Mouse (Mus musculus): ENCODE measurements at regions not wholly inside any gene's neighbourhood (a gene's known extent, or its start where the extent isn't known, plus 50 kb on each side); places are given as distances from the start of the nearest gene placed in this dataset.

DNA sequence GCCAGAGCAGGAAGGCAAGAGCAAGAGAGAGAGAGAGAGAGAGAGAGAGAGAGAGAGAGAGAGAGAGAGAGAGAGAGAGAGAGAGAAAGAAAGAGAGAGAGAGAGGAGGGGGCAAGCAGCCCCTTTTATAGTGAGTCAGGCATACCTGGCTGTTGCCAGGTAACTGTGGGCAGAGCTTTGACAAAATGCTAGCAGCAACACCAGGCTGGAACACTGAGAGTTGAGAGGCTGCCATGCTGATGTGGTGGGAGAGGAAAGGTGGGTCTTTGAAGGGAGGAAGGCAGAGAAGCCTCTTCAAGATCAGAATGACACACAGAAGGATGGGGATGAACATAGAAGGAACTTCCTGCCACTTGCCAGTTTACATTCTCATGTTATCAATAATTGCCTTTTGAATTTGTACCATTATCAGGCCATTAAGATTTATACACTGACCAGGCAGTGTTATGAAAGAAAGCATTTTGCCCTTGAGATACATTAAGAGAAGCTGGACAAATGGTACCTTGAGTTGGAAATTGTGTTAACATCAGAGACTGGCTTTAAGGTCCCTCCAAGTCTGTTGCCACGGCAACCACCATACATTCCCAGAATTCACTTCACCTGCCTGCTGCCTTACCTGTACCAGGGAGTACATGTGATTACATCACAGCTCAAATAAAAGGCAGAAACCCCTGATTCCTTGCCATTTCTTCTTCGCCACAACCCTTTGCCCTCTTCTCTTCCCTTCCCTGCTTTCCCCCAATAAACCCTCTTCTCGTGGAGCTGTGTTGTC lies 463.3 kb downstream of the Plod2 start:
- Histone ChIP-seq H3K4me2 (no peak overlapping the region), H3K27ac (replicated peaks) (no peak overlapping the region), H3K27me3 (no peaks in the 10 kb centered on the region), H3K4me3 (no peak overlapping the region), H3K36me3 (no peaks in the 10 kb centered on the region), H3K9me3 (no peaks in the 10 kb centered on the region), H3K4me1 (replicated peaks) (peaks cover 5% of the 10 kb centered on the region), H3K9ac (no peak overlapping the region)
- 94% methylated on average over 3 of the region's 3 CpGs for WGBS
- ATAC-seq (ENCODE audit: low read depth), result no peak

DNA sequence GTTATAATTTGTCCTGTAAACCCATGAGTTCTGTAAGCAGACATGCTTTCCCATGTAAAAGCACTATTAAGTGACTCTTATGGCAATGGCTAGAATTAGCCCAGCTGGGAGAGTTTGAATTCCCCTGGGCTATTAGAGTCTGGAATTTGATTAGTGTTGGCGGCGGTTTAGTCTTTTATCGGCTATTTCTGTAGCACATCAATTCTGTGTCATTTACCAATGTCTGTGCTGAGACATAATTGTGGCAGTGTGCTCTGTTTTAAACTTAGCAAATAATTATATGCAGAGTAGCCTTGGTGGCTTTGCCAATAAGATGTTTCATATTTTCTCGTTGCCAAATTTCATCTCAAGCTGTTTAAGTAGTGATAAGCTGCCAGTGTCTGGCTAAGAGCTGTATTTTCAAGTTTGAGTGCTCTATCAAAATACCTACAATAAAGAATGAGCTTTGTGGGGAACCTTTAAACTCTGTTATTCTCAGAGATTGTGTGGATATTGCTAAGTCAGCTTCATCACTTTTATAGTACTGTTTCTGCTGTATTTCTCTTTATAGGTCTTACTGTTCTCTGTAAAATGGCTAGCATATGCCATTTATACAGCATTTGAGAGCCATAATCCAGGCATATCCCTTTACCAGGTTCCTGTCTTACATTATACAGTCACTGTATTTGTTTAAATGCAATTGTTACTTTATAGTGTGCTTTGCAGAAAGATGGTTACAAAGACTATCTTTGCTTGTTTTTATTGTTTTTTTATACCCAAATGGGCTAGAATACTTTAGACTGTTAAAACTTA lies 466.7 kb downstream of the Plod2 start:
- Histone ChIP-seq H3K27ac (replicated peaks) (no peak overlapping the region), H3K4me1 (replicated peaks) (peaks cover 5% of the 10 kb centered on the region), H3K36me3 (no peaks in the 10 kb centered on the region), H3K27me3 (no peaks in the 10 kb centered on the region), H3K9me3 (no peaks in the 10 kb centered on the region), H3K4me3 (no peak overlapping the region), H3K4me2 (no peak overlapping the region), H3K9ac (no peak overlapping the region)
- WGBS, result 41% methylated on average over 4 of the region's 4 CpGs
- ATAC-seq (ENCODE audit: low read depth), result 0 out of 2 replicates have a peak, but pooled peaks have one; percentile 8

DNA sequence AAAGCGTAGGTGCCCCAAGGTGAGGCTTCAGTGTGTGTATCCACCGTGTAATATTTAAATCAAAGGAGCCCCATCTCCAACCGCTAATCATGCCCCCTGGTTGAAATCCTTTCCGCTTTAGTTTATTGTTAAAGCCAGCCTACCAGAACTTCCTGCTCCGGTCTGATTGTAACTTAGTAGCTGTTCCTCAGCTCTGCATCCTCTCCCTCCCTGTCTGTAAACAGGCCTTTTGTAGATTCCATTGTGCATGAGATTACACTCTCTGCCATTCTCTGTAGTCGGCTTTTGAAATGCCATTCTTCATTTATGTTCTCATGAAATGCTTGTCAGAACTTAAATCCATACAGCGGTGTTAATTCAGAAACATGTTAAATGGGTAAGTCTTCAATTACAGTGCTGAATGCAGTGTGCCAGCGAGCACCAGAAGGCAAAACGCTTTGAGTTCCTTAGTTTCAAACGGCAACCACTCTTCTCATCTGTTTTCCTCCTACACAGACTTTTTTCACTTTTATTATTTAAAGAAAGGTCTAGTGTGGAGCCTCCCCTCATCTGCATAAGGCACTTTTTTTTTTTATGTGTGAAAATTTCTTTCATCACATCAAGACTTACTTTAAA lies 502.4 kb downstream of the Plod2 start:
- no peaks in the 10 kb centered on the region for H3K27me3 ChIP-seq
- H3K27ac ChIP-seq (replicated peaks), result no peak overlapping the region
- WGBS, result 85% methylated on average over 10 of the region's 10 CpGs
- H3K9ac ChIP-seq, result no peak overlapping the region
- H3K9me3 ChIP-seq, result no peaks in the 10 kb centered on the region
- no peaks in the 10 kb centered on the region for H3K36me3 ChIP-seq
- no peaks in the 10 kb centered on the region for H3K4me1 ChIP-seq (replicated peaks)
- ATAC-seq (ENCODE audit: low read depth), result no peak
- no peak overlapping the region for H3K4me3 ChIP-seq
- H3K4me2 ChIP-seq, result no peak overlapping the region

DNA sequence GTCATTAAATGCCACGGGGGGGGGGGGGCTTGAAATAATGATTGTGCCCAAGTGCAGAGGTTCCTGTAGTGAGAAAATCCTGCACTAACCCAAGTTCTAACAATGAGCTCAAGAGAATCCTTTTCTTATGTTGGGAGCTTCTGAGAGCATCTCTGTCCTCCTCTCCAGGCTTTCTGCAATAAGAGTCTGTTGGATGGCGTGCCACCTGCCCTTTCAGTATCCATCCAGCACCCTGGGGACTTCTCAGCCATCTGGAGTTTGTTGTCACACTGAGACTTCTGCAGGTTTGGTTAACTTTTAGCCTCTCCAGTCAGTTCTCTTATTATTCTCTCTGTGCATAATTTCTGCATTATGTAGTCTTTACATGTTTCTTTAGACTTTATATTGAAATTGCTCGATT lies 530.1 kb downstream of the Plod2 start:
- Histone ChIP-seq H3K27ac (replicated peaks) (no peak overlapping the region), H3K9me3 (no peaks in the 10 kb centered on the region), H3K9ac (no peak overlapping the region), H3K4me3 (no peak overlapping the region), H3K36me3 (no peaks in the 10 kb centered on the region), H3K27me3 (no peaks in the 10 kb centered on the region), H3K4me2 (no peak overlapping the region), H3K4me1 (replicated peaks) (no peaks in the 10 kb centered on the region)
- ATAC-seq (ENCODE audit: low read depth), result no peak
- WGBS, result 80% methylated on average over 3 of the region's 3 CpGs

DNA sequence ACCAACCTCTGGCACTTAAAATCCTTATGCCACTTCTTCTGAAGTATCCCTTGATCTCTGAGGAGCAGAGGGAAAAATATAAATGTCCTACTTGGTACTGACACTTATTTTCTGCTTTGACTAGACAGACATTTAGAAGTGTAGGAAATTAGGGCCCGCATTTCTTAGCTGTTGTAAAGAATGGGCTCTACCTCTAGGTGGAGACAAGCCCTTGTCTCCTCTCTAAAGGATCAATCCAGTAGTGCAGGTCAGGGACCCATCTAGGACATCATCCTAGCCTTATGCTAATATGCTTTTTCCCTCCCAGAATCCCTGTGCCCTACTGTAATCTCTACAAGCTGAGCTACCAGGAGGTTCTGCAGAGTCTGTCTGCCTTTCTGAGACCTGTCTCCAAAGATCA lies 541.1 kb downstream of the Plod2 start:
- Histone ChIP-seq H3K27ac (replicated peaks) (no peak overlapping the region), H3K36me3 (no peaks in the 10 kb centered on the region), H3K4me2 (no peak overlapping the region), H3K27me3 (no peaks in the 10 kb centered on the region), H3K9me3 (no peaks in the 10 kb centered on the region), H3K4me1 (replicated peaks) (no peaks in the 10 kb centered on the region), H3K4me3 (no peak overlapping the region), H3K9ac (no peak overlapping the region)
- WGBS, result 72% methylated on average over 1 of the region's 1 CpGs
- no peak for ATAC-seq (ENCODE audit: low read depth)

DNA sequence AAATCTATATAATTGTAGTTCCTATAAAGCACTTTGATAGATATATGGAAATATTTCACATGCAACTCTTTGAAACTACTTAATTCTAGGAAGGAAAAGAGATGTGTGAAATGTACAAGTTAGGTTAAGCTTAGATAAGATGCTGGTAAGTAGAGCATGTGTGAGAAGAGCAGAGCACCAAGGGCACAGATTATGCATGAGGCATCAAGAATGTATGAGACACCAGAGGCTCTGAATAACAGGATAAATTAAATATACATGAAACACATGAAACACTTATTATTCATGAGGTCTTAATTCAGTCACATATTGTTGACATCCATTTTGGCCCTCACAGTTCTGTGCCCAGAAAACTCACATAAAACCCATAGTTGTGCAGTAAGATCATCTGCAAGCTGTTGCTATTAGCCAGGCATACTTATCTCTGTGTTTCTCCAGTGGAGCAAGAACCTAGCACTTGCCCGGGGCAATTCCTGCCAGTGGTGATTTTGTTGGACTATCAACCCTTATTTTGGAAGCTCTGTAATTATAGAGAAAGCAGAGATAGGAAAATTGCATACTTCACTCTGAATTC lies 556.1 kb downstream of the Plod2 start:
- H3K27ac ChIP-seq (replicated peaks), result no peak overlapping the region
- no peaks in the 10 kb centered on the region for H3K36me3 ChIP-seq
- H3K4me3 ChIP-seq, result no peak overlapping the region
- no peaks in the 10 kb centered on the region for H3K27me3 ChIP-seq
- no peaks in the 10 kb centered on the region for H3K4me1 ChIP-seq (replicated peaks)
- 79% methylated on average over 1 of the region's 1 CpGs for WGBS
- H3K9me3 ChIP-seq, result no peaks in the 10 kb centered on the region
- H3K4me2 ChIP-seq, result no peak overlapping the region
- ATAC-seq (ENCODE audit: low read depth), result no peak
- H3K9ac ChIP-seq, result no peak overlapping the region

DNA sequence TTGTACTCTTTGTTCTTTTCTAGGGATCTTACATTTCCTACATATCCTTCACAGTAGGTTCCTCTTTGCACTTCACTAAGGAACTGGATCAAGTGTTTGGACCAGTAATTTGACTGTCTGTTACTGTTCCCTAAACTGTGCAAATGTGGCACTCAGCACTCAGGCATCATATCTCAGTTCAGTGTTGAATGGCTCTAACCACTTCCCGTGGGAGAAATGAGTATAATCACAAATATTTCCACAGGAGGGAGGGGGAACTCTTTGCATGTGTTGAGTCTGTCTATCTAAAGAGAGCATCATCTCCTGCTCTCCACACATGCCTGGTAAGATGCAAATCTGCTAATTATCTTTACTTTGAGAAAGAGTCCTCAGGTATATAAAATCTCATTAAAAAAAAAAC lies 588.5 kb downstream of the Plod2 start:
- no peaks in the 10 kb centered on the region for H3K9me3 ChIP-seq
- H3K4me3 ChIP-seq, result no peak overlapping the region
- H3K4me1 ChIP-seq (replicated peaks), result no peaks in the 10 kb centered on the region
- H3K4me2 ChIP-seq, result no peak overlapping the region
- H3K9ac ChIP-seq, result no peak overlapping the region
- 66% methylated on average over 1 of the region's 1 CpGs for WGBS
- H3K27me3 ChIP-seq, result no peaks in the 10 kb centered on the region
- ATAC-seq (ENCODE audit: low read depth), result no peak
- H3K36me3 ChIP-seq, result no peaks in the 10 kb centered on the region
- no peak overlapping the region for H3K27ac ChIP-seq (replicated peaks)

DNA sequence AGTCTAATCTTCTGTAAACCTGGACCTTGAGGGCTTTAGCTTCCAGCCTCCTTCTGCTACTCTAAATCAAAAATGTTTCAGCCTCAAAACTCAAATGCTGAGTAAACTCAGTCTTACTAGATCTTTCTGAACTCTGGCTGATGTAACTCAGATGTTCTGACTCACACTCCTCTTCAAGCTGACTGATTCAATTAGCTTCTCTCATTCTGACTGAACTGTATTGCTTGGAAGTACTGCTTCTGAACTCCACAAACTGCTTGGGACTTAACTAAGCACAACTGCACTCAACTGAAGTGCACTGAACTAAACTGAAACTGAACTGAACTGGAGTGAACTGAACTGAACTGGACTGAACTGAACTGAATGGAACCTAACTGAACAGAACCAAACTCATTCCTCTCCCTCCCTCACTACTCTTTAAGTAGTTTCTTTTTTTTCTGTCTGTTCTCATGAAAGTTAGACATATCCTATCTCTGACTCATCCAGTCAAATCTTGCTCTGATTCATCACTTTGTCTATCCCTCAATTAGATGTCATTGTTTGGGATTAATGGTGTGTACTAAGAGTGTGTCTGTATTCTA lies 589.7 kb downstream of the Plod2 start:
- no peak overlapping the region for H3K27ac ChIP-seq (replicated peaks)
- H3K9ac ChIP-seq, result no peak overlapping the region
- no peak overlapping the region for H3K4me2 ChIP-seq
- H3K9me3 ChIP-seq, result no peaks in the 10 kb centered on the region
- ATAC-seq (ENCODE audit: low read depth), result no peak
- H3K4me1 ChIP-seq (replicated peaks), result no peaks in the 10 kb centered on the region
- H3K4me3 ChIP-seq, result no peak overlapping the region
- H3K36me3 ChIP-seq, result no peaks in the 10 kb centered on the region
- H3K27me3 ChIP-seq, result no peaks in the 10 kb centered on the region

DNA sequence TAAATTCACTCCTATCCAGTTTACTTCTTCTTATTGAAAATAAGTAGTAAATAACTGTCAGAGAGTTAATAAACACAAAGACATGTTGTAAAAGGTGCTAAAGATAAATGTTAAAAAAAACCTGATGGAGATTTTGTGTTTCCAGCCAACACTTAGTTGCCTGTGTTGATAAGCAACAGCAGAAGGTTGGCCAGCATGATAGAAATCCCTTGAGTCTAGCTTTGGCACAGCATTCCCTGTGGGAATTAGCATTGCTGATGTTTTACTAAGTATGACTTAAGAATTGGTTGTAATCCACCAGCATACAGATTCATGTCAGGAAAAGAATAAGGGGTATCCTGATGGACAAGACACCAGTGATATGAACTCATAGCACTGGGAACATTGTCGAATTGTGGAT lies 594.3 kb downstream of the Plod2 start:
- no peak for ATAC-seq (ENCODE audit: low read depth)
- 88% methylated on average over 1 of the region's 1 CpGs for WGBS
- no peaks in the 10 kb centered on the region for H3K27me3 ChIP-seq
- no peaks in the 10 kb centered on the region for H3K4me1 ChIP-seq (replicated peaks)
- H3K4me2 ChIP-seq, result no peak overlapping the region
- no peak overlapping the region for H3K4me3 ChIP-seq
- H3K27ac ChIP-seq (replicated peaks), result no peak overlapping the region
- H3K9me3 ChIP-seq, result no peaks in the 10 kb centered on the region
- H3K36me3 ChIP-seq, result no peaks in the 10 kb centered on the region
- H3K9ac ChIP-seq, result no peak overlapping the region

DNA sequence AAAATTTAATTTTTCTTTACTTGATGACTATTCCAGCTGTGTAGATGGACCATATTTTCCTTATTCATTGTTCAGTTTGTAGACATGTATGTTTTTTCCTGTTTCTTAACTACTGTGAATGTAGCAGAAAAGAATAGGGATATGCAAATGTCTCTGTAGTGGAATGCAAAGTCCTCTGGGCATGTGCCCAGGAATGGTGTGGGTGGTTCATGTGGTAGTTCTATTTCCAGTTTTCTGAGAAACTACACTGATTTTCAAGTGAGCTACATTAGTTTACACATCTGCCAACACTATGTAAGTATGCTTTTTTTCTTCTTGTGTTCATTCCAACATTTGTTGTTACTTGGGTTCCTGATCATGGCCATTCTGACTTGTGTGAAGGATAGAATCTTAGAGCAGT lies 628.0 kb downstream of the Plod2 start:
- Histone ChIP-seq H3K4me2 (no peak overlapping the region), H3K9ac (no peak overlapping the region), H3K4me3 (no peak overlapping the region), H3K36me3 (no peaks in the 10 kb centered on the region), H3K9me3 (no peaks in the 10 kb centered on the region), H3K4me1 (replicated peaks) (no peaks in the 10 kb centered on the region), H3K27me3 (no peaks in the 10 kb centered on the region), H3K27ac (replicated peaks) (no peak overlapping the region)
- no peak for ATAC-seq (ENCODE audit: low read depth)

DNA sequence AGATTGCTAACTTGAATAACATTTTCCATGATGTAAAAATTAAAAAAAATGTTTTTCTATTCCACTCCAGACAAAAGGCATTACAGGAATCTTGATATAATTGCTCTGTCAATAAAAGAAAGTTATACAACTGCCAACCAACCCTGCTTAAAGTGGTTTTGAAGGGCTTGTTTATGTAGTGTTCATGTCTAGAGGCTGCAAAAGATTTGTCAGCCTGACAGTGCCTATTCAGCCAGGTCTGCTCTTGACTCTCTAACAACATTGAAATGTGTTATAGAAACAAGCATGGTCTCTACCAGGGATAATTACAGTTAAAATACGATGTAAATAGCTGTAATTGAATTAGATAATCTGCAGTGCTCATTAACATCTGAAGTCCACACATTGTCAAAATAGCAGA lies 644.6 kb downstream of the Plod2 start:
- H3K36me3 ChIP-seq, result no peaks in the 10 kb centered on the region
- no peak for ATAC-seq (ENCODE audit: low read depth)
- H3K4me1 ChIP-seq (replicated peaks), result no peaks in the 10 kb centered on the region
- no peak overlapping the region for H3K9ac ChIP-seq
- H3K9me3 ChIP-seq, result no peaks in the 10 kb centered on the region
- 60% methylated on average over 1 of the region's 1 CpGs for WGBS
- no peak overlapping the region for H3K4me3 ChIP-seq
- H3K4me2 ChIP-seq, result no peak overlapping the region
- no peak overlapping the region for H3K27ac ChIP-seq (replicated peaks)
- H3K27me3 ChIP-seq, result no peaks in the 10 kb centered on the region

DNA sequence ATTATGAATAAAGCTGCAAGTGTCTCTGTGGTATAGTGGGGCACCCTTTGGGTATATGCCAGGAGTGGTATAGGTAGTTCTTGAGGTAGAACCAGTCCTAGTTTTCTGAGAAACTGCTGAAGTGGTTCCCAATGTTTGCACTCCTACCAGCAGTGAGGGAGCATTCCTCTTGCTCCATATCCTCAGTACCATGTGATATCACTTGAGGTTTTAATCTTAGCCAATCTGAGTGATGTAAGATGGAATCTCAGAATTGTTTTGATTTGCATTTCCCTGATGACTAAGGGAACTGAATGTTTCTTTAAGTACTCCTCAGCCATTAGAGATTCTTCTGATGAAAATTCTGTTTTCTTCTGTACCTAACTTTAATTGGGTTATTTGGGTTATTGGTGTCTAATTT lies 690.5 kb downstream of the Plod2 start:
- no peak overlapping the region for H3K27ac ChIP-seq (replicated peaks)
- no peaks in the 10 kb centered on the region for H3K36me3 ChIP-seq

More for the DNA sequence above, 690.5 kb downstream of the Plod2 start:
- no peak for ATAC-seq (ENCODE audit: low read depth)
- no peaks in the 10 kb centered on the region for H3K9me3 ChIP-seq
- no peak overlapping the region for H3K4me3 ChIP-seq
- no peaks in the 10 kb centered on the region for H3K4me1 ChIP-seq (replicated peaks)
- no peak overlapping the region for H3K4me2 ChIP-seq
- no peak overlapping the region for H3K9ac ChIP-seq
- H3K27me3 ChIP-seq, result no peaks in the 10 kb centered on the region

Measured in neural tube, embryonic 13.5 days (tissue).